Mouse (Mus musculus) midbrain, postnatal 0 days (tissue): ENCODE measurements at regions not wholly inside any gene's neighbourhood (a gene's known extent, or its start where the extent isn't known, plus 50 kb on each side); places are given as distances from the start of the nearest gene placed in this dataset.

Experiments used
- ATAC-seq: fragments of 200-750 bp; cut with Nextera tagmentation; 2 replicates; pipeline ENCODE4 v1.8.0; 2017; ENCODE audit warnings: moderate number of reproducible peaks, mild to moderate bottlenecking, moderate TSS enrichment, moderate library complexity; ENCODE audit not compliant: low FRiP score
- DNase-seq: peaks from one replicate; pipeline ENCODE4 v3.0.0-alpha.2; 2015; ENCODE audit warnings: low spot score
- H3K27ac ChIP-seq: fragments of 300-500 bp; sonication (generic); 2 replicates; pipeline ENCODE4 v1.5.1; 2014; ENCODE audit warnings: low read depth, mild to moderate bottlenecking, low read length, mixed read lengths
- H3K27me3 ChIP-seq: fragments of 300-500 bp; sonication (generic); 2 replicates; pipeline ENCODE4 v1.6.1; 2014; ENCODE audit warnings: low read length, control low read depth, mixed read lengths; ENCODE audit not compliant: insufficient read depth
- H3K36me3 ChIP-seq: fragments of 300-500 bp; sonication (generic); 2 replicates; pipeline ENCODE4 v1.6.1; 2014; ENCODE audit warnings: low read length, control low read depth, mixed read lengths; ENCODE audit not compliant: insufficient read depth
- H3K4me1 ChIP-seq: fragments of 300-500 bp; sonication (generic); 2 replicates; pipeline ENCODE4 v1.6.1; 2014; ENCODE audit warnings: mild to moderate bottlenecking, control low read depth, antibody characterized with exemption, low read length, mixed read lengths; ENCODE audit not compliant: insufficient read depth
- H3K4me2 ChIP-seq: fragments of 300-500 bp; sonication (generic); 2 replicates; pipeline ENCODE4 v1.6.1; 2014; ENCODE audit warnings: low read depth, mild to moderate bottlenecking, low read length, mixed read lengths; ENCODE audit not compliant: poor library complexity, severe bottlenecking
- H3K4me3 ChIP-seq: fragments of 300-500 bp; sonication (generic); 2 replicates; pipeline ENCODE4 v1.5.1; 2014; ENCODE audit warnings: low read depth, mild to moderate bottlenecking, low read length, moderate library complexity
- H3K9ac ChIP-seq: fragments of 300-500 bp; sonication (generic); replicated peaks from 2 replicates; pipeline ENCODE4 v1.6.1; 2014; ENCODE audit warnings: mild to moderate bottlenecking, low read length, moderate library complexity, mixed read lengths; ENCODE audit not compliant: poor library complexity, severe bottlenecking
- H3K9me3 ChIP-seq: fragments of 300-500 bp; sonication (generic); 2 replicates; pipeline ENCODE4 v1.6.1; 2016; ENCODE audit warnings: low read length, control low read depth
- CTCF ChIP-seq: IDR thresholded peaks from 2 replicates; pipeline ENCODE4 v1.5.1; 2016; ENCODE audit warnings: antibody characterized with exemption, mild to moderate bottlenecking
- WGBS: fragments of 180-500 bp; shearing (Covaris S2); extraction: QIAGEN DNeasy Blood & Tissue Kit; methylation state at CpG from one replicate; pipeline ENCODE4 v1.1.7; 2014; 5-methylcytosine and 5-hydroxymethylcytosine counted together

DNA sequence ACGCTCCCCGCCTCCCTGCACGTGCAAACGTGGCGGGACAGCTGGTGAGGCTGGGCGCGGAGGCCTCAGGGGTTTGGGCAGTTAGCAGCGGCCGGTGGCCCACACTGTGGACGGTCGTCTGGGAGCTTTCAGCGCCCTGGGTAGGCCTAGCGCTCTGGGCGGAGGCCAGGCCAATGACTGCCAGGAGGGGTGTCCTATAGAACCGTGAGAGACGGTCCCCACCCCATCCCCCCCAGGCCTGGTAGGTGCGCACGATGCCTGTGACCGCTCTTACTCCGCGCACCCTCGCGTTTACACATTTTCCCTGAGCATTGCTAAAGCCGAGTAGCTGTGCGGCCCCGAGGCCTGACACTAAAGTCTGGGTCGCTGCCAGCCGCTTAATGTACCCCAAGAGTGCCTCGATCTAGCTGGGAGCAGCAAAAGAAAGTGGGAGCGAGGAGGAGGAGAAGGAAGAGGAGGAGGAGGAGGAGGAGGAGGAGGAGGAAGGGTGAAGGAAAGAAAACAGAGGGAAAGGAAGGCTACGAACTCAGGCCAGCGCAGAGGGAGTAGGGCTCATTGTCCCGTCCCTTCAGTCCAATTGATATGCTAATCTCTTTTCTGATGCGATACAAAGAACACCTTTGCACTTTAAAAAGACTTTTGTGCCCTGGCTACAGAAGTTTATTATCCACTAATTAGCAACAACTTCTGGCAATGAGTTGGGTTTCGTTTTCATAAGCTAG lies 161.3 kb upstream of the Cypt12 start:
- WGBS = 1% methylated on average over 35 of the region's 35 CpGs
- no peak for DNase-seq

DNA sequence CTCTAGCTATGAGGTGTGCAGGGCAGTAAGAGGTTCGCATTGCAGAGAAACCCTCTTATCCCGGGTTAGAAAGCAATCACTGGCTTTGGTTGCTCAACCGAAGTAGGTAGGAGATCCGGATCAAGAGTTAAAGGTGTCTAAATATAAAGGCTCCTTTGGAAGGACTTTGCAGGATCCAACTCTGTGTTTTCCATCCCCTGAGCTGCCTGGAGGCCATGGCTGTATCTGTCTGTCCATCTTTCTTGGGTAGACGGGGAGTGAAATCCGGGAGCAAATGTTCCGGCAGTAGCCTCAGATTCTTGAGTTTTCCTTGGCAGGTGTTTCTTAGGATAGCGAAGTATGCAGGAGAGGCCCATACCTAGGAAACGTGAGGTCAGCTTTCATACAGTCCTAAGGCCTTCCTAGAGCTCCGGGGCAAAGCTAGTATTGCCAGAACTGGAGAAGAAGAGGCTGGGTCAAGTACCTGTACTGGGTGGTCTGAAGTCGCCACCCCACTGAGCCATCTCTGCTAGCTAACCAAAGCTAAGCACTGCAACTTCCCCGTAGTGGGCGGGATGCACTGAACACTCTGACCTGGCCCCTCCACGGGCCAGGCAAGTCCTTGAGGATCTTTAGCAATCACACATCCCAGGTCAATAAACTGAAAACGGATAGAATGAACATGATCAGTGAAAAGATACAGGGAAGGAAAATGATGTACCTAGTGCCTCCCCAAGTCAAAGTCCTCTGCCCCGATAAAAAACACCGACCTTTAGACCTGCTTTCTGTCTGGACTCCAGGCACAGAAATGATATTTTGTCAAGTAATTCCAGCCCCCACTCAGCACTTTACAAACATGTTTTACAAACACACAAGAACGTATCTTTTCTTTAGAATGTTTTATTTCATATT lies 160.5 kb upstream of the Cypt12 start:
- Histone ChIP-seq H3K9me3 (no peaks in the 10 kb centered on the region), H3K27me3 (no peaks in the 10 kb centered on the region), H3K4me1 (peaks cover 4% of the 10 kb centered on the region; the same call in 1 of the 2 replicates), H3K27ac (peak overlapping the region; percentile 100), H3K4me3 (peak overlapping the region; percentile 80), H3K9ac (peak overlapping the region; percentile 99), H3K36me3 (no peaks in the 10 kb centered on the region), H3K4me2 (peak overlapping the region; percentile 99)
- no peak for TF ChIP-seq CTCF
- ATAC-seq (no peak), DNase-seq (no peak)
- WGBS = 9% methylated on average over 18 of the region's 18 CpGs

More for the DNA sequence above, 161.3 kb upstream of the Cypt12 start:
- peak; percentile 55 for ATAC-seq
- Histone ChIP-seq H3K27ac (peak overlapping the region; percentile 100), H3K4me2 (peak overlapping the region; percentile 99), H3K9ac (peak overlapping the region; percentile 99), H3K27me3 (no peaks in the 10 kb centered on the region), H3K36me3 (no peaks in the 10 kb centered on the region), H3K4me3 (peak overlapping the region; percentile 80), H3K4me1 (peaks cover 4% of the 10 kb centered on the region; the same call in 1 of the 2 replicates), H3K9me3 (no peaks in the 10 kb centered on the region)
- no peak for TF ChIP-seq CTCF

DNA sequence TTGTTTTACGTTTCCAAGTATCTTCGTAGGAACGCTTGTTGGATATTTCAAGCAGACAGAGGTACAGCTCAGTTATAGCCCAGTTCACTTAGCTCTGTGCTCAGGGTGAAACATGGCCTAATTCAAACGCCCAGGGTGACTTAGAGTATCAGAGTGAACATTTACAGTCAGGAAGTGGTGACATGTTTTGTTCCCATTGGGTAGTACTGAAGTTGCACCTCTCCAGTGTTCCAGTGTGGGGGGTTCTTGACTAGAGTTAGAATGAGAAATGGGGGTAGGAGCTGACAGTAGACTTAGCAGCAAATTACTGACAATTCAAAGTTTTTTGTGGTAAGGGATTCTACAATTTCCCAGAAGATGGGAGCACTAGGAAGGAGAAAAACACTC lies 159.9 kb upstream of the Cypt12 start:
- no peak for ATAC-seq
- H3K27ac ChIP-seq = peak overlapping the region; percentile 100
- 17% methylated on average over 4 of the region's 4 CpGs for WGBS
- no peak for TF ChIP-seq CTCF
- H3K4me2 ChIP-seq = peak overlapping the region; percentile 99
- no peaks in the 10 kb centered on the region for H3K9me3 ChIP-seq
- no peak for DNase-seq
- peak overlapping the region; percentile 99 for H3K9ac ChIP-seq
- H3K36me3 ChIP-seq = no peaks in the 10 kb centered on the region
- peaks cover 4% of the 10 kb centered on the region; the same call in 1 of the 2 replicates for H3K4me1 ChIP-seq
- peak overlapping the region; percentile 80 for H3K4me3 ChIP-seq
- no peaks in the 10 kb centered on the region for H3K27me3 ChIP-seq

DNA sequence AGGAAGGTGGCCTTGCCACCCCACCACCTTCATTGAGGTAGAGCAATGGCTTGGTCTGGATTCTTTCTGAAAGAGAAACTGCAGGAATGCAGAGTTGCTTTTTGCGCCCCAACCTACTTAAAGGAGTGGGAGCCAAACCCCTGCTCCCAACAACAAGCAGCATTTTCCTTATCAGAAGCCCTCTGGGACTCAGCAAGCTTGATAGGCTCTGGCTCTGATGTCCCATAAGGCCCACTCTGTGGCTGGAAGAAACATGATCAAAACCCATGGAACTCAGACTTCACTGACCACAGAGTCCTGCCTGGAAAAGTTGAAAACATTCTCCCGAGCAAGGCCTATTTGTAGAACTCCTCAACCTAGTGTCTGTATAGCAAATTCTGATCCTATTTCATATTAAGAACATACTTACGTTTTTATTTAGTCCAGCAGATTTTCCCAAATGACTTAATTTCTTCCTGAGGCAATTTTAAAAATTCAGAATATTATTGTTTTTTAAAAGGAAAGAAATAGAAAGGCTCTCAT lies 159.4 kb upstream of the Cypt12 start:
- TF ChIP-seq CTCF = no peak
- peak overlapping the region; percentile 80 for H3K4me3 ChIP-seq
- H3K27ac ChIP-seq = peak overlapping the region; percentile 100
- DNase-seq = no peak
- peak overlapping the region; percentile 99 for H3K4me2 ChIP-seq
- H3K9ac ChIP-seq = peak overlapping the region; percentile 99
- H3K9me3 ChIP-seq = no peaks in the 10 kb centered on the region
- H3K27me3 ChIP-seq = no peaks in the 10 kb centered on the region
- no peaks in the 10 kb centered on the region for H3K36me3 ChIP-seq
- no peak for ATAC-seq
- 16% methylated on average over 3 of the region's 3 CpGs for WGBS
- peaks cover 4% of the 10 kb centered on the region; the same call in 1 of the 2 replicates for H3K4me1 ChIP-seq

DNA sequence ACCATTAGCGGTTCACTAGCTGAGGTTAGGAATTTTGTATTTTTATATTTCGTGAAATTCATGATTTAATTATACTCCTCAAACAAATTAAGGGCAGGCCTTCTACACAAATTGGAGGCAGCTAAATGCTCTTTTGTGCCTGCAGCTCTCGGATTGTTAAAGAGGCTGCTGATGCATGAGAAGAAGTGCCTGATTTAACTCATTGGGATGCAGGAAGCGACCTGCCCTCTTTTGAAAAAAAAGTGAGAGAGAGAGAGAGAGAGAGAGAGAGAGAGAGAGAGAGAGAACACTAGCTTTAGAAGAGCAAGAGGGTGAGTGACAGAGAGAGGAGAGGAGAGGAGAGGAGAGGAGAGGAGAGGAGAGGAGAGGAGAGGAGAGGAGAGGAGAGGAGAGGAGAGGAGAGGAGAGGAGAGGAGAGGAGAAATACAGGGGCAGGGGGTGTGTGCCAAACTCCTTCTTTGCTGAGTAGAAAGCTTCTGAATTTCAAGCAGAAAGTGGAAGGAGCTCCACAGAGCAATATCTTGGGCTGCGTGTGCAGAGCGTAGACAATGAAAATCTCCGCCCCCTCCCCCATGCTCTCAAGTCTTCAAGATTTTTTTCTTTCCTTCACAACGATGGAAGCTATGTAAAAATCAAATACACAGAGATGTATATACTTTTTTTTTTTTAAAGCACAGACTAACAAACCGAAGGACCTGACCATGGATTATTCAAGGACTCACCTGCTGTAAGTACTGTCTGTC lies 158.6 kb upstream of the Cypt12 start:
- DNase-seq (no peak), ATAC-seq (peak; percentile 38; the same call in 1 of the 2 replicates)
- peak overlapping the region; percentile 99 for H3K9ac ChIP-seq
- peak overlapping the region; percentile 99 for H3K4me2 ChIP-seq
- no peaks in the 10 kb centered on the region for H3K9me3 ChIP-seq
- no peak for TF ChIP-seq CTCF
- H3K27ac ChIP-seq = peak overlapping the region; percentile 100
- H3K27me3 ChIP-seq = no peaks in the 10 kb centered on the region
- peaks cover 4% of the 10 kb centered on the region; the same call in 1 of the 2 replicates for H3K4me1 ChIP-seq
- H3K4me3 ChIP-seq = peak overlapping the region; percentile 80
- 1% methylated on average over 9 of the region's 9 CpGs for WGBS
- H3K36me3 ChIP-seq = no peaks in the 10 kb centered on the region; the same call in 1 of the 2 replicates
